Mouse (Mus musculus): ENCODE data around the gene Gadd45gip1. TPM values are rescaled to one million over a fixed set of nuclear protein-coding genes. Genes with fewer than 3 reads are reported as not detected.

Gadd45gip1 gene
- polyA plus RNA-seq, 1 experiment from 2014 or later = 61.7 TPM

DNA sequence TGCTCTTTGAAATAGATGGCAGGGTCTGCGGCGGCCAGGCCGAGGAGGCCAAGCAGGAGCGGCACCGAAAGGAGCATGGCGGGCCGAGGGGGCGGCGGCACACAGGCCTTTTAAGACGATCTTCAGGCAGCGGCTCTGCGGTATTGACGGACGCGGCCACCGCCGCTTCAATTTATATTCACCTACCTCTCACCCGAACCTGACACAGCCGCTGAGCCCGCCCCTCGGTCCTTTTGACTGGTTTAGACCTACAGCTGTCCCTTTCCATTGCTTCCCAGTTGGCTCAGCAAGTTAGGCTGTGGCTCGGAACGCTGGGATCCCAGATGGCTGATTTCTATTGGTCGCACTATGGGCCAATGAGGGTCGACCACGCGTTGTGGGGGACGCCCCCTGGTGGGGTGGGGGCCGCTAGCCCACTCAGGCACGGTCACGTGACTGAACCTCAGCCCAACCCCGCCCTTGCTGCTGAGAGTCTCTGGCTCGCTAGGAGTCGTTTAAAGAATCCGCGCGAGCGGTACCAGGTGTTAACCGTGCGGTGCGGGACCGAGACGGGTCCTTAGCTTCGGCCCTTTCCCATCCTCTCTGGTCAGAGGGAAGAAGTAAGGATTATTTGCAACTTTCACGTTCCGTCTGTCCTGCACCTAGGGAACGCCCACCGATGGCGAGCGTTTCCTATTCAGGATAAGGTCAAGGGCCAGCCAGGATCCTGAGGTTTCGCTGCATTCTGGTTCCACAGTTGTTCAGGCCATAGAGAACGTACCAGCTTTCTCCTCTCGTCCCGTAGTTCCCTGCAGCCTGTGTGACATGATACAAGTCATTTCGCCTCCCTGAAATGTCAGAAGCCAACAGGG is 15.6 kb downstream of the Gadd45gip1 start, which contains the start of gene Calr:
Calr (minus strand) TSS at position 213 of the 851 bp plus-strand sequence.
- peak within 1 kb of the TSS; percentile 89 for H3K27ac ChIP-seq
- H3K4me1 ChIP-seq (replicated peaks) = peaks cover 29% of the 10 kb centered on the region
- no peaks in the 10 kb centered on the region for H3K27me3 ChIP-seq (replicated peaks)
- H3K9me3 ChIP-seq = no peaks in the 10 kb centered on the region
- H3K9ac ChIP-seq = peak within 1 kb of the TSS; percentile 97
- ATAC-seq = peak; percentile 99
- H3K36me3 ChIP-seq = peaks cover 25% of the 10 kb centered on the region
- H3K4me2 ChIP-seq (replicated peaks) = peak within 1 kb of the TSS; percentile 77
- H3K4me3 ChIP-seq (replicated peaks) = peak within 1 kb of the TSS; percentile 91
- under 1% methylated on average over 55 of the region's 55 CpGs for WGBS

- WGBS = 30% methylated on average over 6 of the region's 6 CpGs
- H3K27ac ChIP-seq = peak overlapping the region; percentile 89
- H3K9ac ChIP-seq = peak overlapping the region; percentile 73
- H3K4me3 ChIP-seq (replicated peaks) = peak overlapping the region; percentile 91
- no peaks in the 10 kb centered on the region for H3K27me3 ChIP-seq (replicated peaks)
- peaks cover 25% of the 10 kb centered on the region for H3K4me1 ChIP-seq (replicated peaks)
- peaks cover 18% of the 10 kb centered on the region for H3K36me3 ChIP-seq
- no peaks in the 10 kb centered on the region for H3K9me3 ChIP-seq
- ATAC-seq = no peak
- peak overlapping the region; percentile 77 for H3K4me2 ChIP-seq (replicated peaks)
Observed at GRCm38 (mm10) chr8:84847684-84848435, 16.5 kb downstream of the Gadd45gip1 start.

GRCm38 (mm10) chr8:84856434-84856833 is 25.1 kb downstream of the Gadd45gip1 start:
- no peaks in the 10 kb centered on the region for H3K9me3 ChIP-seq
- H3K36me3 ChIP-seq = peaks cover 15% of the 10 kb centered on the region; the same call in 1 of the 2 replicates
- no peaks in the 10 kb centered on the region for H3K27me3 ChIP-seq (replicated peaks)
- ATAC-seq = peak; percentile 26
- no peak overlapping the region for H3K27ac ChIP-seq
- peaks cover 12% of the 10 kb centered on the region for H3K4me1 ChIP-seq (replicated peaks)
- H3K4me3 ChIP-seq (replicated peaks) = peak overlapping the region; percentile 80
- 84% methylated on average over 3 of the region's 3 CpGs for WGBS
- no peak overlapping the region for H3K9ac ChIP-seq
- no peak overlapping the region for H3K4me2 ChIP-seq (replicated peaks)

DNA sequence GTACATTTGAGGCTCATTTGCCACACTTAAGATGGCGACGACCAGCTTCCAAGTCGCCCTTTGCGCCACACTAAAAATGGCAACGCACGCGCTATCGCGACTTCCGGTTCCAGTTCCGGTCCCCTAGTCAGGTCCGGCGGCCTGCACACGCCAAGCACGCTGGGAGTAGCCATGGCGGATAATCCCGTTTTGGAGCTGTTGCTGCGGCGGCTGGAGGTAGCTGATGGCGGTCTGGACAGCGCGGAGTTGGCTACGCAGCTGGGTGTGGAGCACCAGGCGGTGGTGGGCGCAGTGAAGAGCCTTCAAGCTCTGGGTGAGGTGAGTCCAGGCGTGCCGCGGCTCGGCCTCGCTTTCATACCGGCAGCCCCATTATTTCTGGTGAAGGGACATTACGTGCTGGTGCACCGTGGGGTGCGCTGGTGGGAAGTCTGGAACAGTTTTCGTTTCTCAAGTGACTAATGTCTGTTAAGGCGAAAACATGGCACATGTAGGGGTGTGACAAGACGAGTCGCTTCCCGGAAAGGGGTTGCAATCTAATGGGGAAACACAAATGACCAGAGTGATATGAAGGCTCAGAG is 25.6 kb downstream of the Gadd45gip1 start, which contains the start of gene Farsa:
Farsa (plus strand) TSS at position 126 of the 578 bp plus-strand sequence.
- ATAC-seq = peak; percentile 96
- WGBS = under 1% methylated on average over 39 of the region's 39 CpGs
- peak within 1 kb of the TSS; percentile 80 for H3K4me3 ChIP-seq (replicated peaks)
- H3K4me1 ChIP-seq (replicated peaks) = peaks cover 12% of the 10 kb centered on the region
- H3K9ac ChIP-seq = peak within 1 kb of the TSS; percentile 91
- peak within 1 kb of the TSS; percentile 79 for H3K4me2 ChIP-seq (replicated peaks)
- no peaks in the 10 kb centered on the region for H3K27me3 ChIP-seq (replicated peaks)
- H3K36me3 ChIP-seq = peaks cover 19% of the 10 kb centered on the region; the same call in 1 of the 2 replicates
- H3K27ac ChIP-seq = peak within 1 kb of the TSS; percentile 81
- H3K9me3 ChIP-seq = no peaks in the 10 kb centered on the region

GRCm38 (mm10) chr8:84871376-84872308 is 40.3 kb downstream of the Gadd45gip1 start, which contains the start of gene Syce2:
Gene Syce2, plus strand, starts transcription at chr8:84872111.
- 11% methylated on average over 46 of the region's 46 CpGs for WGBS
- Histone ChIP-seq H3K27me3 (replicated peaks) (no peaks in the 10 kb centered on the region), H3K9ac (peak within 1 kb of the TSS; percentile 52), H3K27ac (no peak within 1 kb of the TSS), H3K36me3 (peaks cover 16% of the 10 kb centered on the region), H3K9me3 (no peaks in the 10 kb centered on the region), H3K4me1 (replicated peaks) (peaks cover 14% of the 10 kb centered on the region), H3K4me3 (replicated peaks) (peak within 1 kb of the TSS; percentile 48), H3K4me2 (replicated peaks) (peak within 1 kb of the TSS; percentile 99)
- peak; percentile 86 for ATAC-seq

GRCm38 (mm10) chr8:84872309-84872965 is 41.1 kb downstream of the Gadd45gip1 start:
- Histone ChIP-seq H3K4me2 (replicated peaks) (peak overlapping the region; percentile 99), H3K4me3 (replicated peaks) (peak overlapping the region; percentile 48), H3K27me3 (replicated peaks) (no peaks in the 10 kb centered on the region), H3K9ac (peak overlapping the region; percentile 52), H3K4me1 (replicated peaks) (peaks cover 14% of the 10 kb centered on the region), H3K27ac (no peak overlapping the region), H3K36me3 (peaks cover 16% of the 10 kb centered on the region), H3K9me3 (no peaks in the 10 kb centered on the region)
- whole genome bisulfite sequencing = 2% methylated on average over 54 of the region's 54 CpGs
- ATAC-seq = peak; percentile 68

- Histone ChIP-seq H3K9ac (peak overlapping the region; percentile 52; the same call in 1 of the 2 replicates), H3K4me2 (replicated peaks) (peak overlapping the region; percentile 99), H3K4me3 (replicated peaks) (peak overlapping the region; percentile 48), H3K36me3 (peaks cover 10% of the 10 kb centered on the region; the same call in 1 of the 2 replicates), H3K27me3 (replicated peaks) (no peaks in the 10 kb centered on the region), H3K4me1 (replicated peaks) (peaks cover 14% of the 10 kb centered on the region), H3K9me3 (no peaks in the 10 kb centered on the region), H3K27ac (no peak overlapping the region)
- WGBS = 73% methylated on average over 4 of the region's 4 CpGs
- no peak for ATAC-seq
Observed at GRCm38 (mm10) chr8:84873016-84873415, 41.7 kb downstream of the Gadd45gip1 start.

GRCm38 (mm10) chr8:84874339-84874738 is 43.0 kb downstream of the Gadd45gip1 start:
- H3K4me1 ChIP-seq (replicated peaks) = peaks cover 14% of the 10 kb centered on the region
- H3K4me2 ChIP-seq (replicated peaks) = no peak overlapping the region
- no peak for ATAC-seq
- H3K36me3 ChIP-seq = no peaks in the 10 kb centered on the region
- WGBS = 82% methylated on average over 3 of the region's 3 CpGs
- no peak overlapping the region for H3K27ac ChIP-seq
- no peaks in the 10 kb centered on the region for H3K27me3 ChIP-seq (replicated peaks)
- no peak overlapping the region for H3K4me3 ChIP-seq (replicated peaks)
- H3K9ac ChIP-seq = no peak overlapping the region
- no peaks in the 10 kb centered on the region for H3K9me3 ChIP-seq

GRCm38 (mm10) chr8:84877297-84878035 is 46.1 kb downstream of the Gadd45gip1 start:
- Histone ChIP-seq H3K27me3 (replicated peaks) (no peaks in the 10 kb centered on the region), H3K4me1 (replicated peaks) (peaks cover 6% of the 10 kb centered on the region), H3K4me3 (replicated peaks) (no peak overlapping the region), H3K27ac (no peak overlapping the region), H3K9me3 (no peaks in the 10 kb centered on the region), H3K36me3 (no peaks in the 10 kb centered on the region), H3K9ac (no peak overlapping the region), H3K4me2 (replicated peaks) (no peak overlapping the region)
- ATAC-seq = no peak
- WGBS = 75% methylated on average over 3 of the region's 3 CpGs

- 79% methylated on average over 1 of the region's 1 CpGs for WGBS
- H3K27me3 ChIP-seq (replicated peaks) = no peaks in the 10 kb centered on the region
- no peak for ATAC-seq
Observed at GRCm38 (mm10) chr8:84878915-84879314, 47.6 kb downstream of the Gadd45gip1 start.

More at GRCm38 (mm10) chr8:84878915-84879314, 47.6 kb downstream of the Gadd45gip1 start:
- Histone ChIP-seq H3K4me3 (replicated peaks) (no peak overlapping the region), H3K9ac (no peak overlapping the region), H3K27ac (no peak overlapping the region), H3K36me3 (no peaks in the 10 kb centered on the region), H3K4me2 (replicated peaks) (no peak overlapping the region), H3K9me3 (no peaks in the 10 kb centered on the region), H3K4me1 (replicated peaks) (no peaks in the 10 kb centered on the region)
